Mouse (Mus musculus): ENCODE data around the gene Sertad4. TPM values are rescaled to one million over a fixed set of nuclear protein-coding genes. Genes with fewer than 3 reads are reported as not detected.

Gene Sertad4
- polyA plus RNA-seq, 1 experiment from 2014 or later = 5.7 TPM

GRCm38 (mm10) chr1:192854819-192855271 lies 711 bp downstream of the Sertad4 start:
- DNase-seq (ENCODE audit: low spot score) (peak; percentile 73), ATAC-seq (ENCODE audit: low FRiP score, low TSS enrichment) (peak; percentile 78)
- Histone ChIP-seq H3K9ac (ENCODE audit: low read length) (peak overlapping the region; percentile 83), H3K27me3 (ENCODE audit: control insufficient read depth, insufficient read depth, low read length) (no peaks in the 10 kb centered on the region), H3K4me3 (ENCODE audit: low read depth, low read length) (peak overlapping the region; percentile 81), H3K9me3 (ENCODE audit: control insufficient read depth, low read length) (no peaks in the 10 kb centered on the region), H3K4me2 (replicated peaks; ENCODE audit: low read depth) (peak overlapping the region; percentile 95), H3K4me1 (replicated peaks; ENCODE audit: control insufficient read depth, insufficient read depth) (peaks cover 5% of the 10 kb centered on the region), H3K36me3 (ENCODE audit: control insufficient read depth, insufficient read depth, low read length) (no peaks in the 10 kb centered on the region), H3K27ac (replicated peaks) (peak overlapping the region; percentile 89)
- under 1% methylated on average over 45 of the region's 45 CpGs for WGBS
- TF ChIP-seq EP300 (optimal IDR thresholded peaks at IDR 0.05) = no peak
- peak; percentile 20; the same call in 1 of the 2 replicates for TF ChIP-seq CTCF (IDR thresholded peaks at IDR 0.05; ENCODE audit: low read depth)

- H3K9me3 ChIP-seq (ENCODE audit: control insufficient read depth, low read length) = no peaks in the 10 kb centered on the region
- peaks cover 5% of the 10 kb centered on the region for H3K4me1 ChIP-seq (replicated peaks; ENCODE audit: control insufficient read depth, insufficient read depth)
- H3K27ac ChIP-seq (replicated peaks) = peak overlapping the region; percentile 89
- peak overlapping the region; percentile 95 for H3K4me2 ChIP-seq (replicated peaks; ENCODE audit: low read depth)
- H3K4me3 ChIP-seq (ENCODE audit: low read depth, low read length) = peak overlapping the region; percentile 81
- ATAC-seq (ENCODE audit: low FRiP score, low TSS enrichment) (peak; percentile 17; the same call in 1 of the 2 replicates), DNase-seq (ENCODE audit: low spot score) (no peak)
- H3K9ac ChIP-seq (ENCODE audit: low read length) = peak overlapping the region; percentile 83
- H3K36me3 ChIP-seq (ENCODE audit: control insufficient read depth, insufficient read depth, low read length) = peaks cover under 1% of the 10 kb centered on the region; the same call in 1 of the 2 replicates
- H3K27me3 ChIP-seq (ENCODE audit: control insufficient read depth, insufficient read depth, low read length) = no peaks in the 10 kb centered on the region
- whole genome bisulfite sequencing = 9% methylated on average over 19 of the region's 19 CpGs
- no peak for TF ChIP-seq EP300 (optimal IDR thresholded peaks at IDR 0.05)
- TF ChIP-seq CTCF (IDR thresholded peaks at IDR 0.05; ENCODE audit: low read depth) = no peak
Measured at GRCm38 (mm10) chr1:192853988-192854818, 1.4 kb downstream of the Sertad4 start.

GRCm38 (mm10) chr1:192853429-192853828 lies 2.1 kb downstream of the Sertad4 start:
- Histone ChIP-seq H3K4me1 (replicated peaks; ENCODE audit: control insufficient read depth, insufficient read depth) (peaks cover 5% of the 10 kb centered on the region), H3K4me3 (ENCODE audit: low read depth, low read length) (0 out of 2 replicates have a peak overlapping the region, but pooled peaks have one; percentile 81), H3K9me3 (ENCODE audit: control insufficient read depth, low read length) (no peaks in the 10 kb centered on the region), H3K27ac (replicated peaks) (no peak overlapping the region), H3K36me3 (ENCODE audit: control insufficient read depth, insufficient read depth, low read length) (peaks cover 5% of the 10 kb centered on the region; the same call in 1 of the 2 replicates), H3K4me2 (replicated peaks; ENCODE audit: low read depth) (peak overlapping the region; percentile 95), H3K27me3 (ENCODE audit: control insufficient read depth, insufficient read depth, low read length) (no peaks in the 10 kb centered on the region), H3K9ac (ENCODE audit: low read length) (no peak overlapping the region)
- no peak for ATAC-seq (ENCODE audit: low FRiP score, low TSS enrichment)
- TF ChIP-seq CTCF (IDR thresholded peaks at IDR 0.05; ENCODE audit: low read depth) (no peak), EP300 (optimal IDR thresholded peaks at IDR 0.05) (no peak)
- DNase-seq (ENCODE audit: low spot score) = no peak
- 57% methylated on average over 2 of the region's 2 CpGs for WGBS

- H3K36me3 ChIP-seq (ENCODE audit: control insufficient read depth, insufficient read depth, low read length) = peaks cover 9% of the 10 kb centered on the region; the same call in 1 of the 2 replicates
- H3K9me3 ChIP-seq (ENCODE audit: control insufficient read depth, low read length) = no peaks in the 10 kb centered on the region
- ATAC-seq (ENCODE audit: low FRiP score, low TSS enrichment) (no peak), DNase-seq (ENCODE audit: low spot score) (no peak)
- H3K27me3 ChIP-seq (ENCODE audit: control insufficient read depth, insufficient read depth, low read length) = no peaks in the 10 kb centered on the region
- no peak overlapping the region for H3K9ac ChIP-seq (ENCODE audit: low read length)
- TF ChIP-seq CTCF (IDR thresholded peaks at IDR 0.05; ENCODE audit: low read depth) (no peak), EP300 (optimal IDR thresholded peaks at IDR 0.05) (no peak)
- H3K4me1 ChIP-seq (replicated peaks; ENCODE audit: control insufficient read depth, insufficient read depth) = peaks cover 5% of the 10 kb centered on the region
- no peak overlapping the region for H3K4me2 ChIP-seq (replicated peaks; ENCODE audit: low read depth)
- H3K27ac ChIP-seq (replicated peaks) = no peak overlapping the region
- no peak overlapping the region for H3K4me3 ChIP-seq (ENCODE audit: low read depth, low read length)
Measured at GRCm38 (mm10) chr1:192852047-192852446, 3.5 kb downstream of the Sertad4 start.

GRCm38 (mm10) chr1:192851640-192852039 lies 3.9 kb downstream of the Sertad4 start:
- peaks cover 9% of the 10 kb centered on the region; the same call in 1 of the 2 replicates for H3K36me3 ChIP-seq (ENCODE audit: control insufficient read depth, insufficient read depth, low read length)
- TF ChIP-seq CTCF (IDR thresholded peaks at IDR 0.05; ENCODE audit: low read depth) (no peak), EP300 (optimal IDR thresholded peaks at IDR 0.05) (no peak)
- ATAC-seq (ENCODE audit: low FRiP score, low TSS enrichment) = no peak
- no peaks in the 10 kb centered on the region for H3K27me3 ChIP-seq (ENCODE audit: control insufficient read depth, insufficient read depth, low read length)
- peak; percentile 24 for DNase-seq (ENCODE audit: low spot score)
- H3K4me3 ChIP-seq (ENCODE audit: low read depth, low read length) = no peak overlapping the region
- H3K9me3 ChIP-seq (ENCODE audit: control insufficient read depth, low read length) = no peaks in the 10 kb centered on the region
- H3K4me1 ChIP-seq (replicated peaks; ENCODE audit: control insufficient read depth, insufficient read depth) = peaks cover 5% of the 10 kb centered on the region
- no peak overlapping the region for H3K9ac ChIP-seq (ENCODE audit: low read length)
- WGBS = 20% methylated on average over 6 of the region's 6 CpGs
- H3K27ac ChIP-seq (replicated peaks) = no peak overlapping the region
- 0 out of 2 replicates have a peak overlapping the region, but pooled peaks have one; percentile 5 for H3K4me2 ChIP-seq (replicated peaks; ENCODE audit: low read depth)

- Histone ChIP-seq H3K36me3 (ENCODE audit: control insufficient read depth, insufficient read depth, low read length) (peaks cover 11% of the 10 kb centered on the region; the same call in 1 of the 2 replicates), H3K27me3 (ENCODE audit: control insufficient read depth, insufficient read depth, low read length) (no peaks in the 10 kb centered on the region), H3K27ac (replicated peaks) (no peak overlapping the region), H3K4me1 (replicated peaks; ENCODE audit: control insufficient read depth, insufficient read depth) (peaks cover 5% of the 10 kb centered on the region), H3K9me3 (ENCODE audit: control insufficient read depth, low read length) (no peaks in the 10 kb centered on the region), H3K9ac (ENCODE audit: low read length) (no peak overlapping the region), H3K4me2 (replicated peaks; ENCODE audit: low read depth) (0 out of 2 replicates have a peak overlapping the region, but pooled peaks have one; percentile 5), H3K4me3 (ENCODE audit: low read depth, low read length) (no peak overlapping the region)
- 26% methylated on average over 2 of the region's 2 CpGs for WGBS
- TF ChIP-seq CTCF (IDR thresholded peaks at IDR 0.05; ENCODE audit: low read depth) (no peak), EP300 (optimal IDR thresholded peaks at IDR 0.05) (no peak)
- DNase-seq (ENCODE audit: low spot score) (no peak), ATAC-seq (ENCODE audit: low FRiP score, low TSS enrichment) (no peak)
Measured at GRCm38 (mm10) chr1:192851126-192851525, 4.4 kb downstream of the Sertad4 start.
